13 mouse cellular contexts compared by ENCODE assay signal in the genomic region with DNA sequence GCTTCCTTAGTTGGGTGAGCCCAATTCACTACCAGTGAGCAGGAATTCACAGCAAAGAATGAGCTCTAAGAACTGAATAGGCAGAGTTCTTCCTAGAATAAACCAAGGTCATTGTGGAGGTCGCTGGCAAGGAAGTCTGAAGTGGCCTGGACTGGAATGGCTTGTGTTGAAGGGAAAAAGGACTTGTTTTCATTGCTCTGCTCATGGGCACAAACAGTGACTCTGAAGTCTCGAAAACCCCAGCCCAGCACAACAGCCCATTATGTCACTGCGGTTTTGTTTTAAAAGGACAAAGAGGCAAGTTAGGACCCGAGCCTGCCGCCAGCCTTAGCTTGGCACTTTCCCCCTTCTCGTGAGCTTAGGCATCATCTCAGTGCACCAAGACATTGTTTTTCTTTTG. TPM values are rescaled to one million over a fixed set of nuclear protein-coding genes. Genes with fewer than 3 reads are reported as not detected.
DNase-seq lines count a peak whose midpoint lies in the region; TF ChIP-seq lines count a peak whose summit lies in the region.
"Had no signal": no experiment of that assay in that cellular context is flagged by ENCODE, and none has a peak within 500 bp of the region (broad histone marks: within the 10 kb centered on the region; RNA-seq: fewer than 3 reads in every experiment).

No protein-coding gene starts in this region.

- no peak overlapping the region for H3K4me3 ChIP-seq in kidney, adult 2 months (ENCODE audit: insufficient read depth, low read depth, low read length)
- H3K4me3 ChIP-seq: neural tube, embryonic 12.5 days had no signal

- TF ChIP-seq POLR2A in kidney, adult 2 months (IDR thresholded peaks at IDR 0.05; ENCODE audit: low read depth, low read length): no peak

- DNase-seq in cerebellum, adult 9-11 months: peak; percentile 37
- DNase-seq in cerebellum, postnatal 4 days (ENCODE audit: low spot score in 2 of 2): no peak
- peak; percentile 52 for DNase-seq in kidney, adult 2 months
- DNase-seq in kidney, adult 11 months: no peak
- peak; percentile 52 for DNase-seq in right cerebral cortex, adult 18-20 months
- no peak for DNase-seq in right cerebral cortex, postnatal 14 days
- peak; percentile 76 for DNase-seq in telencephalon, adult 2 months (ENCODE audit: low read depth, low spot score)
- no peak for DNase-seq in thymus, postnatal 36 days
- DNase-seq: gastrocnemius, postnatal 14 days; midbrain, embryonic 14.5 days; right cerebral cortex, postnatal 4 days had no signal

- H3K27ac ChIP-seq in kidney, adult 2 months (ENCODE audit: insufficient read depth, low read depth, low read length): peak overlapping the region; percentile 54; the same call in 1 of the 2 replicates
- H3K27ac ChIP-seq: liver, embryonic 14.5 days; neural tube, embryonic 12.5 days had no signal

- no peak for TF ChIP-seq CTCF in kidney, adult 2 months (conservative IDR thresholded peaks at IDR 0.05; ENCODE audit: insufficient read depth, insufficient read length, low read depth, low read length)

- 64% methylated on average over 6 of the region's 6 CpGs for WGBS in kidney, adult 2 months

- H3K4me1 ChIP-seq in kidney, adult 2 months (ENCODE audit: control insufficient read depth, insufficient read depth, low read length): peaks cover 3% of the 10 kb centered on the region; the same call in 1 of the 2 replicates

- H3K27me3 ChIP-seq in kidney, adult 2 months (replicated peaks; ENCODE audit: control insufficient read depth, insufficient read depth, low read length): no peaks in the 10 kb centered on the region
- H3K27me3 ChIP-seq: neural tube, embryonic 12.5 days had no signal

- H3K36me3 ChIP-seq in kidney, adult 2 months (ENCODE audit: control insufficient read depth, insufficient read depth, low read length): no peaks in the 10 kb centered on the region
- H3K36me3 ChIP-seq: neural tube, embryonic 12.5 days had no signal

RNA-seq across cellular contexts. Expression of a gene that starts 8.5 kb away (rescaled TPM):
- 0.58 and 0.80 TPM in 2 replicates for polyA plus RNA-seq in kidney, adult 2 months (2012; rRNA removed)

Comparison
In these comparisons a context has a peak if more than half of its experiments do, and no peak if none do; other contexts are left out.
1. DNase-seq: peak in cerebellum, adult 9-11 months (single experiment), kidney, adult 2 months (single experiment), right cerebral cortex, adult 18-20 months (single experiment) and telencephalon, adult 2 months (single experiment); none in cerebellum, postnatal 4 days (0 of 2), kidney, adult 11 months (single experiment), right cerebral cortex, postnatal 14 days (single experiment) and thymus, postnatal 36 days (0 of 2).